Mouse (Mus musculus): ENCODE results near the gene Nrxn1. TPM values are rescaled to one million over a fixed set of nuclear protein-coding genes. Genes with fewer than 3 reads are reported as not detected.
"Not testable (repeated sequence)": the region's sequence is repeated elsewhere in the genome, so short reads cannot be mapped to it uniquely, and the experiment has no call there.

The Nrxn1 gene
- total RNA-seq, 2 experiments from 2014 or later = 718 to 743 TPM

DNA sequence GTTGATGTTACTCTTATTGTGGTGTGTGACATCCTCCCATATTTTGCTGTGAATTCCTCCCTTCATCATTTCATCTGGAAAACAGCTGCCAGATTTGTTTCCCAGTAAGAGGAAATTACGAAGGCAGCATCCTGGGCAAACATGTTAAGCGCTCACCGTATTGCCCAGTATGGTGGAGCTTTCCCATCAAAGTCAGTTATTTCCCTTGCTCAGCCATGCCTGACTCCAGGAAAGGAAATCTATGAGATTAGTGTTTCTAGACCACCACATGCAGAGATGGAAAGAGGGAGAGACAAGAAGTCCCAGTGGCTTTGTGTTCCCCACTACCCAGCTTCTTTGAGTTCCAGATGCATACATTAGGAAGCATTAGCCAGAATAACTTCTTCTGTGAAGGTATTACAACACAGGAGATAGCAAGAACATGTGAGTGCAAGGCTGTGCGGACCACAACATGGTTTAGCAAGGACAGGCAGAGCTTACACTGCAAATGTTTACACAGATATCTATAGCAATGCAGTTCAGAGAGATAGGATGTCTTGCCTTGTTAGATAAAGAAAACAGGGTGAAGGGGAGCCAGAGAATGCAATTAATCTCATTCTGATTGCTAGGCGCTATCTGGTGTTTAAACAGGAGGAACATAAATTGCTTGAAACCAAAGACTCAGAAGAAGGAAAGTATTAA is 839.3 kb downstream of the Nrxn1 start:
- intact Hi-C loops (cut with DNase I) = no loop called here
- no peak for DNase-seq (ENCODE audit: extremely low spot score in 1 of 2, low spot score in 2 of 2)

GRCm38 (mm10) chr17:90252196-90252595 is 840.7 kb downstream of the Nrxn1 start:
- DNase-seq (ENCODE audit: extremely low spot score in 1 of 2, low spot score in 2 of 2) = no peak
- intact Hi-C loops (cut with DNase I) = no loop called here

DNA sequence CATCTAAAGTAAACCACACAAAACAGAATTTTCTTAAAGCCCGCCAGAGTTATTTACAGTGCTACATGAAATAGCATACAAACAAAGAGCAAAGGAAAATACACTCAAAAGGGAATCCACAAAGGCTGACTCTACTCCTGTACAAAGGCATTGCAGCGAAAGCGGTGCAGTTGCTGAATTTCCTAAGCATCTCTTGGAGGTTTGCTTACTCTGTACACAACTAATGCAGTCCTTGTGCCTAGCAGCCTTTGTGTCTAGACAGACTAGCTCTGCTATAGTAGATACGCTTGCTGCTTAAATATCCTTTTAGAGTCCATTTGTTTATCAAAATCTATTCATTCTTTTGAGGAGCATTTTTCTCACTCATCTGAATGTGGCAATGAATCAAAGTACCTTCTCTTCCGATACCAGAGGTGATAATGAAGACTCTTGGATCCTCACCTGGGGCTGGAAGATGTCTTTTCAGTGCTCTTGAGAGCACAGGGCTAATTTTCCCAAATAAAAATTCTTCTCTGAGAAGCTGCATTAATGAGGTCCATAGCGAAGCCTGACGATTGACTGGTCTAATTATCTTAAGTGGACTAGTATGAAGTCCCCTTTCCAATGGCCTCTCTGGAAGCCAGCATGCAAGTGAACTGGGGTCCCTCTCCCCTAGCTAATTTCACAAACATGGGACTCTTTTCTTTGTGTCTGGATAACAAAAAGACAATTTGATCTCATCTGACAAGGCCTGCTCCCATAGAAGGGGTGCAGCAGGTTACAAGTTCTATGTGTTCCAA is 845.6 kb downstream of the Nrxn1 start:
- intact Hi-C loops (cut with DNase I) = no loop called here
- no peak for DNase-seq (ENCODE audit: extremely low spot score in 1 of 2, low spot score in 2 of 2)

- no peak for DNase-seq (ENCODE audit: extremely low spot score in 1 of 2, low spot score in 2 of 2)
- intact Hi-C loops (cut with DNase I) = no loop called here
Measured at GRCm38 (mm10) chr17:90244339-90244738, 848.5 kb downstream of the Nrxn1 start.

GRCm38 (mm10) chr17:90238964-90239363 is 853.9 kb downstream of the Nrxn1 start:
- intact Hi-C loops (cut with DNase I) = no loop called here

DNA sequence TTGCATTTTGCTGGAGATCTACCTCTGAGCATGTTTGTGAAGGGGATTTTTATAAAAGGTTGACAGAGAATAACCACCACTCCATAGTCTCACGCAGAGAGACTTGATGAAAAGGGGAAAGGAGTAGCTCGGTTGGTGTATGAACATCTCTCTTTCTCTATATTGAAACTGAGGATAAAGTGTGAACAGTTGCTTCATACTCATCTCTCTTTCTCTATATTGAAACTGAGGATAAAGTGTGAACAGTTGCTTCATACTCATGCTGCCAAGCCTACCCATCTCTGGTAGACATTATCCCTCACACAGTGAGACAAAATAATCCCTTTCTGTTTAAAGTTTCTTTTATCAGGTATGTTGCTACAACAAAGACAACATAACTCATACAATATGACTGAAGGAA is 854.4 kb downstream of the Nrxn1 start:
- intact Hi-C loops (cut with DNase I) = no loop called here
- DNase-seq (ENCODE audit: extremely low spot score in 1 of 2, low spot score in 2 of 2) = no peak

More at GRCm38 (mm10) chr17:90238964-90239363, 853.9 kb downstream of the Nrxn1 start:
- no peak for DNase-seq (ENCODE audit: extremely low spot score in 1 of 2, low spot score in 2 of 2)

DNA sequence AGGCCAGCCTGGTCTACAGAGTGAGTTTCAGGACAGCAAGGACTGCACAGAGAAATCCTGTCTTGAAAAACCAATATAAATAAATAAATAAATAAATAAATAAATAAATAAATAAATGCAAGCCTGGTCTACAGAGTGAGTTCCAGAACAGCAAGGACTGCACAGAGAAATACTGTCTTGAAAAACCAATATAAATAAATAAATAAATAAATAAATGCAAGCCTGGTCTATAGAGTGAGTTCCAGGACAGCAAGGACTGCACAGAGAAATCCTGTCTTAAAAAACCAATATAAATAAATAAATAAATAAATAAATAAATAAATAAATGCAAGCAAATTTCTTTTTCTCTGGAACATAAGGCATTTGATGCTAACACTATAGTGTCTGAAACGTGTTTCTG is 857.2 kb downstream of the Nrxn1 start:
- intact Hi-C loops (cut with DNase I); DNase-seq (ENCODE audit: extremely low spot score in 1 of 2, low spot score in 2 of 2): not testable (repeated sequence)

DNA sequence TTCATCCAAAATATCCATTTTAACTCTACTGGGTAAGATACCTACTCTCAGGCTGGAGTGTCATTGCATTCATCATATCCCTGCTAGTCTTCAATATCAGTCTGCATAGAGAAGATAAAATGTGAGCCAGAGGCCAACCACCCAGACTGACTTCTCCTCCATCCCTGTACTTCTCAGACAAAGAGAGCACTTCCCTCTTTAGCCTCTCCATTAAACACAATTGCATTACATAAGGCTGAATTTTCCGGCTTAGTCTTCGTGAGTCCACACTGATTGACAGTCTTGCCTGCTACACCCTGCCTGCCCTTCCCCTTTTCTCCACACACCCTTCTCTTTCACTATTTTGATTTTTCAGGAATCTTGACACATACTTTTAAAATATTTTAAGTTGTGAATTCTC is 858.1 kb downstream of the Nrxn1 start:
- intact Hi-C loops (cut with DNase I) = no loop called here
- no peak for DNase-seq (ENCODE audit: extremely low spot score in 1 of 2, low spot score in 2 of 2)

DNA sequence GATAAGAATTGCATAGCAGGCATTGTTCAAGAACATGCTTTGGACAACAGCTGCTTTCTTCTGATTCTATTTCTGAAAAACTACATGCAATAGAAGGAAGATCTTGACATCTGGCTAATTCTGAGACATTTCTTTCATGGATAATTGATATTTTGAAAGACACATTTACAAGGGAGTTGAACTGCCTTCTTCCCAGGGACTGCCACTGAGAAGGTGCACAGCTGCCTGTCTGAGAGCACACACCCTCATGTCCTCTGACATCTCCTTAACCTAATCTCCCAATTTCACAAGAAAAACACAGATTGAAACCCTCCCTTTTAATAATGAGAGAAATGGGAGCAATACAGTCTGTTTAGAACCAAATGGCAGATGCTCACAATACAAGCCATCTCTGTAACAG is 884.3 kb downstream of the Nrxn1 start:
- intact Hi-C loops (cut with DNase I) = no loop called here
- no peak for DNase-seq (ENCODE audit: extremely low spot score in 1 of 2, low spot score in 2 of 2)

DNA sequence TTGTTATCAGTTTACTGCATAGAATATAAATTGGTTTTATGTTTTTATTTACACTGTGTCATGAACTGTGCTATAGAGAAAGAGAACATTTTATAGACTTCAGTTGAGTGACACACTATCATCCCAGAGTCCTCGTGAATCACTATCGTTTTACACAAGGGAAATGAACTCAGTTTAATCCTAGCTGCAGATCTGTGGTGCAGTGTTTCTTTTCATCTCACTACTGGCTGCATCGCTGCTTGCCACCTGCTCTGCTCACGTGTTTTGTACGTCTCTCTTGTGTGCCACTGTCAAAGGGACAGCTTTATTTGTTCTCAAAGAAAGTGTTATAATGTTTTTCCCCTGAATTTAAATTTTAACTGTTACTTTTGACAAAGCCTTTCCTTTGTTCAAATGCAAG is 885.3 kb downstream of the Nrxn1 start:
- intact Hi-C loops (cut with DNase I) = no loop called here
- DNase-seq (ENCODE audit: extremely low spot score in 1 of 2, low spot score in 2 of 2) = no peak

DNA sequence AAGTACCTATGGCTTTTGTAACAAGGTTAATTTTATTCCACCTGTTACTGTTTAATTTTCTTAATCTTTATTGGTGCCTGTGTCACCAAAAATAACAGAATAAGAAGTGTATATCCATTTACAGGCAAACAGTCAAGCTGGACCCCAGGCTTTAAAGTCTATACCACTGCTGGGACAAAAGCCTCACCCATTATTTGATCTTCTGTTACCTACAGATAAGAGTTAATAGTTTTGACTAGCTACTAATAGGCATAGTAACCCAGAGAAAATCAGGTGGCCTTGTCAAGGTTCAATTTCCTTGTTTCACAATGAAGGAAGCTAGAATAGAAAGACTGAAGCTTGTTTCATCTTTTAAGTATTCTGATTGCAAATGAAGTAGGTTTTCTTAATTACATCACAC is 888.9 kb downstream of the Nrxn1 start:
- intact Hi-C loops (cut with DNase I) = no loop called here
- DNase-seq (ENCODE audit: extremely low spot score in 1 of 2, low spot score in 2 of 2) = no peak

- no peak for DNase-seq (ENCODE audit: extremely low spot score in 1 of 2, low spot score in 2 of 2)
- intact Hi-C loops (cut with DNase I) = no loop called here
Measured at GRCm38 (mm10) chr17:90202785-90203184, 890.1 kb downstream of the Nrxn1 start.

DNA sequence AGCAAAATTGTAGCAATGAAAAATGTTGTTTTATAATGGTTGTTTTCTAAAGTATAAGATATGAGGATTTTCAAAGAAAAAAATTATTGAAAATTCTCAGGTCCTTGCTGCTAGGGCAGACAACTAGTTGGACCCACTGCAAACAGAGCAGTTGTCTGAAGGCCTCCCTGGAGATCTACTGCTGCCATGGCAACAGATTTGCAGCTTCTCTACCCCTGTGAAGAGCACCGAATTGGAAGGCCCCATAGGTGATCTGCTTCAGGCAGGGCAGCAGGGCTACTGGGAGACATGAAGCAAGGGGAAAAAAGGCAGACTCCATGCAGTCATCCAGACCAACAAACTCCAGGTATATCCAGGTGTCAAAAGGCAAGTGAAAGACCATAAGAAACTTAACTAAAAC is 896.1 kb downstream of the Nrxn1 start:
- intact Hi-C loops (cut with DNase I) = no loop called here
- DNase-seq (ENCODE audit: extremely low spot score in 1 of 2, low spot score in 2 of 2) = no peak

GRCm38 (mm10) chr17:90141602-90142001 is 951.3 kb downstream of the Nrxn1 start:
- intact Hi-C loops (cut with DNase I) = no loop called here
- peak in 1 of 2 experiments; percentile 19 for DNase-seq (ENCODE audit: extremely low spot score in 1 of 2, low spot score in 2 of 2)

- intact Hi-C loops (cut with DNase I) = no loop called here
- DNase-seq (ENCODE audit: extremely low spot score in 1 of 2, low spot score in 2 of 2) = no peak
Measured at GRCm38 (mm10) chr17:90130836-90131235, 962.0 kb downstream of the Nrxn1 start.

DNA sequence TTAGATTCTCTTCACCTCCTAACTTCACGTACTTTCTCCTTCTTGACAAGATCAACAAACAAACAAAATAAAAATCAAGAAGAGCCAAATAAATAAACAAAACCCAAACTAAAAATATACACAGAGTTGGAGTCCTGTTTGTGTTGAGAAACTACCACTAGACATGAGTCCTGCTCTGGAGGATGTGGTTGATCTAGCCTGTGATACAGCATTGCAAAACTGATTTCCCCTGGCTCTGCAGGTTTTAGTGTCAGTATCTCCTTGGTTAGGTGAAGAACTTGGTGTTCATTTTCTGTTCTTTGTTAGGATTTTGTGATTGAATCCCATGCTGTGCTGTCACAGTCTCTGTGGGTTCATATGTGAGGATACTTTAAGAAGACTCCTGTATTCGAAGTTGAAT is 963.7 kb downstream of the Nrxn1 start:
- intact Hi-C loops (cut with DNase I) = no loop called here
- no peak for DNase-seq (ENCODE audit: extremely low spot score in 1 of 2, low spot score in 2 of 2)

- no peak for DNase-seq (ENCODE audit: extremely low spot score in 1 of 2, low spot score in 2 of 2)
- intact Hi-C loops (cut with DNase I) = no loop called here
Measured at GRCm38 (mm10) chr17:90127561-90127960, 965.3 kb downstream of the Nrxn1 start.

- intact Hi-C loops (cut with DNase I) = no loop called here
Measured at GRCm38 (mm10) chr17:90122796-90123481, 969.9 kb downstream of the Nrxn1 start.

GRCm38 (mm10) chr17:90116241-90116640 is 976.6 kb downstream of the Nrxn1 start:
- intact Hi-C loops (cut with DNase I) = no loop called here
- no peak for DNase-seq (ENCODE audit: extremely low spot score in 1 of 2, low spot score in 2 of 2)

More at GRCm38 (mm10) chr17:90122796-90123481, 969.9 kb downstream of the Nrxn1 start:
- no peak for DNase-seq (ENCODE audit: extremely low spot score in 1 of 2, low spot score in 2 of 2)

DNA sequence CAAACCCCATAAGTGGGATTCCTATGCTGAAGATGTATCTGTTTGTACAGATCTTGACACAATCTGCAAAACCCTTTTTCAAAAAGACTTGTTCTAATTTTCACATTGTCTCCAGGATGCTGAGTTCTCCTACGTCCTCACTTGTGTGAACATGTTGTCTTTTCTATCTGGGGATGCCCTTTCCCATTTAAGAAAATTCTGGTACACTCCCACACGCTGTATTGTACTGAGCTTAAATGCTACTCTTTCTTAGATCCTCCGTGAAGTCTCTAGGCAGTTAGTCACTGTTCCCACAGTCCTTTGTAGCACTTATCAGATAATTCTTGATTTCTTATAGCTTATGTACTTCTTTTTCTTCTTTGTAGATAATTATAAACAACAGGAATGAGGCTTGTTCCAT is 997.9 kb downstream of the Nrxn1 start:
- intact Hi-C loops (cut with DNase I) = no loop called here
- no peak for DNase-seq (ENCODE audit: extremely low spot score in 1 of 2, low spot score in 2 of 2)

Measured in left cerebral cortex, postnatal 10 days (tissue).